In the genomic region with DNA sequence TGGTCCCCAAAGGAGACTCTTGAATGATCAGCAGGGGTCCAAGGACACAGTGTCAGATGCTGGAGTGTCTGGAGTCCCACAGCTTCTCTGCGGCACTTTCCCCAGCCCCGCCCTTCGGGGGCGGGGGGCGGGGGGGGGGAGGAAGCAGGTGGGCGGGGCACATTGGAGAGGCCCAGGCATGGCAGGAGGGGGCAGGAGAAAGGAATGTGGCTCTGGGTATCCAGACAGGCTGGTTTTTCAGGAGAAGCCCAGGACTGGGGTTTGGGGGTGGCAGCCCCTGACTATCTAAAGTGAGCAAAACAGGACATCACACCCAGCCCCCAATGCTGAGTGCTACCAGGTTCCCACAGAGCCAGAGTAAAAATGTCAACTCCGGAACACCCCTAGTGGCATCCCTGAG, we compare ENCODE assay signal across 11 mouse cellular contexts. TPM values are rescaled to one million over a fixed set of nuclear protein-coding genes. Genes with fewer than 3 reads are reported as not detected.
DNase-seq lines count a peak whose midpoint lies in the region; ATAC-seq lines count a peak whose summit lies in the region.
"Had no signal": no experiment of that assay in that cellular context is flagged by ENCODE, and none has a peak within 500 bp of the region (broad histone marks: within the 10 kb centered on the region; RNA-seq: fewer than 3 reads in every experiment).

No protein-coding gene starts in this region.

- DNase-seq in heart, adult 11 months: no peak
- peak; percentile 74 for DNase-seq in intestine, embryonic 14.5 days (ENCODE audit: low spot score)
- no peak for DNase-seq in ovary, adult 18-20 months (ENCODE audit: low spot score)
- no peak for DNase-seq in cerebellum, adult 11 months
- DNase-seq: cerebellum, postnatal 36 days; right cerebral cortex, postnatal 4 days had no signal

- 0 out of 2 replicates have a peak overlapping the region, but pooled peaks have one; percentile 1 for H3K4me3 ChIP-seq in heart, embryonic 13.5 days
- H3K4me3 ChIP-seq in megakaryocyte, embryonic 14.5 days (replicated peaks): peak overlapping the region; percentile 65
- H3K4me3 ChIP-seq in intestine, embryonic 14.5 days (ENCODE audit: low read depth, low read length): no peak overlapping the region
- H3K4me3 ChIP-seq in stomach, embryonic 14.5 days (ENCODE audit: low read depth, low read length): no peak overlapping the region

- no peaks in the 10 kb centered on the region for H3K9me3 ChIP-seq in heart, embryonic 13.5 days
- H3K9me3 ChIP-seq in megakaryocyte, embryonic 14.5 days: no peaks in the 10 kb centered on the region
- no peaks in the 10 kb centered on the region for H3K9me3 ChIP-seq in intestine, embryonic 14.5 days (ENCODE audit: control insufficient read depth, low read length)
- H3K9me3 ChIP-seq in stomach, embryonic 14.5 days (ENCODE audit: control insufficient read depth, low read depth, low read length): no peaks in the 10 kb centered on the region

- WGBS in heart, embryonic 13.5 days: 3% methylated on average over 7 of the region's 7 CpGs
- WGBS in intestine, embryonic 14.5 days: 13% methylated on average over 7 of the region's 7 CpGs
- WGBS in stomach, embryonic 14.5 days: 4% methylated on average over 7 of the region's 7 CpGs

- H3K4me2 ChIP-seq in heart, embryonic 13.5 days: peak overlapping the region; percentile 34
- H3K4me2 ChIP-seq in intestine, embryonic 14.5 days (ENCODE audit: low read length): 0 out of 2 replicates have a peak overlapping the region, but pooled peaks have one; percentile 8
- H3K4me2 ChIP-seq in stomach, embryonic 14.5 days (replicated peaks; ENCODE audit: low read depth, low read length): 0 out of 2 replicates have a peak overlapping the region, but pooled peaks have one; percentile 5

- ATAC-seq in heart, embryonic 13.5 days (ENCODE audit: extremely low read depth, insufficient number of reproducible peaks, low FRiP score, low TSS enrichment): peak; percentile 19; the same call in 1 of the 2 replicates
- no peak for ATAC-seq in megakaryocyte, adult 5-6 weeks (ENCODE audit: poor library complexity, severe bottlenecking)
- no peak for ATAC-seq in intestine, embryonic 14.5 days (replicated peaks; ENCODE audit: low FRiP score, low TSS enrichment, low read depth)
- ATAC-seq in stomach, embryonic 14.5 days (ENCODE audit: insufficient number of reproducible peaks, insufficient read depth, low FRiP score, low read depth): peak; percentile 26; the same call in 1 of the 2 replicates
- ATAC-seq: CD4-positive, CD25-positive, alpha-beta regulatory T cell, adult 4 months had no signal

- H3K9ac ChIP-seq in heart, embryonic 13.5 days: peak overlapping the region; percentile 44
- H3K9ac ChIP-seq in intestine, embryonic 14.5 days (ENCODE audit: low read length): no peak overlapping the region
- no peak overlapping the region for H3K9ac ChIP-seq in stomach, embryonic 14.5 days (replicated peaks; ENCODE audit: low read depth, low read length)

- peaks cover 93% of the 10 kb centered on the region for H3K4me1 ChIP-seq in heart, embryonic 13.5 days
- H3K4me1 ChIP-seq in megakaryocyte, embryonic 14.5 days: peaks cover 96% of the 10 kb centered on the region
- H3K4me1 ChIP-seq in intestine, embryonic 14.5 days (replicated peaks; ENCODE audit: control insufficient read depth, insufficient read depth, low read length): peaks cover 36% of the 10 kb centered on the region
- peaks cover 24% of the 10 kb centered on the region for H3K4me1 ChIP-seq in stomach, embryonic 14.5 days (ENCODE audit: control insufficient read depth, insufficient read depth, low read length)

- no peaks in the 10 kb centered on the region for H3K27me3 ChIP-seq in heart, embryonic 13.5 days (replicated peaks)
- no peaks in the 10 kb centered on the region for H3K27me3 ChIP-seq in megakaryocyte, embryonic 14.5 days (replicated peaks)
- H3K27me3 ChIP-seq in intestine, embryonic 14.5 days (replicated peaks; ENCODE audit: control insufficient read depth, insufficient read depth, low read length): no peaks in the 10 kb centered on the region
- no peaks in the 10 kb centered on the region for H3K27me3 ChIP-seq in stomach, embryonic 14.5 days (ENCODE audit: control insufficient read depth, insufficient read depth, low read length)

- H3K36me3 ChIP-seq in heart, embryonic 13.5 days: no peaks in the 10 kb centered on the region
- H3K36me3 ChIP-seq in megakaryocyte, embryonic 14.5 days (replicated peaks; ENCODE audit: low read length): peaks cover 78% of the 10 kb centered on the region
- no peaks in the 10 kb centered on the region for H3K36me3 ChIP-seq in intestine, embryonic 14.5 days (ENCODE audit: control insufficient read depth, insufficient read depth, low read length)
- no peaks in the 10 kb centered on the region for H3K36me3 ChIP-seq in stomach, embryonic 14.5 days (ENCODE audit: control insufficient read depth, insufficient read depth, low read length)

- H3K27ac ChIP-seq in heart, embryonic 13.5 days (replicated peaks): peak overlapping the region; percentile 40; the same call in 1 of the 2 replicates
- H3K27ac ChIP-seq in intestine, embryonic 14.5 days (ENCODE audit: low read depth): no peak overlapping the region
- peak overlapping the region; percentile 69; the same call in 1 of the 2 replicates for H3K27ac ChIP-seq in stomach, embryonic 14.5 days (ENCODE audit: low read length)

RNA-seq across cellular contexts. Expression of a gene that starts 8.1 kb away (rescaled TPM):
- polyA plus RNA-seq in heart, embryonic 13.5 days (2015; fragmentation: Nextera tagmentation; extraction: Ambion mirVana): 9.1 and 10.1 TPM in 2 replicates
- 151 and 347 TPM in 2 replicates for polyA plus RNA-seq in megakaryocyte, embryonic 14.5 days (2012; ENCODE audit: insufficient read depth, low replicate concordance)
- 32.4 and 33.0 TPM in 2 replicates for total RNA-seq in megakaryocyte, adult 5-6 weeks (2015)
- total RNA-seq in megakaryocyte, adult 5-6 weeks (2017): 41.9 and 46.7 TPM in 2 replicates
- 14.1 TPM in 2 replicates for polyA plus RNA-seq in intestine, embryonic 14.5 days (2014; fragmentation: Nextera tagmentation; extraction: Ambion mirVana)
- 13.2 and 15.7 TPM in 2 replicates for polyA plus RNA-seq in stomach, embryonic 14.5 days (2014; fragmentation: Nextera tagmentation; extraction: Ambion mirVana)

RNA-seq across cellular contexts. Expression of a gene that starts 18.3 kb away (rescaled TPM):
- polyA plus RNA-seq in heart, embryonic 13.5 days (2015; fragmentation: Nextera tagmentation; extraction: Ambion mirVana): 12.0 and 13.0 TPM in 2 replicates
- polyA plus RNA-seq in megakaryocyte, embryonic 14.5 days (2012; ENCODE audit: insufficient read depth, low replicate concordance): 153 and 200 TPM in 2 replicates
- total RNA-seq in megakaryocyte, adult 5-6 weeks (2015): 58.0 and 60.7 TPM in 2 replicates
- total RNA-seq in megakaryocyte, adult 5-6 weeks (2017): 142 and 146 TPM in 2 replicates
- polyA plus RNA-seq in intestine, embryonic 14.5 days (2014; fragmentation: Nextera tagmentation; extraction: Ambion mirVana): 27.0 and 27.5 TPM in 2 replicates
- 25.2 and 25.9 TPM in 2 replicates for polyA plus RNA-seq in stomach, embryonic 14.5 days (2014; fragmentation: Nextera tagmentation; extraction: Ambion mirVana)

RNA-seq across cellular contexts. Expression of a gene that starts 41.2 kb away (rescaled TPM):
- polyA plus RNA-seq in heart, embryonic 13.5 days (2015; fragmentation: Nextera tagmentation; extraction: Ambion mirVana): 808 and 893 TPM in 2 replicates
- polyA plus RNA-seq in megakaryocyte, embryonic 14.5 days (2012; ENCODE audit: insufficient read depth, low replicate concordance): 1,192 and 1,533 TPM in 2 replicates
- total RNA-seq in megakaryocyte, adult 5-6 weeks (2015): 161 and 162 TPM in 2 replicates
- 31.0 and 34.7 TPM in 2 replicates for total RNA-seq in megakaryocyte, adult 5-6 weeks (2017)
- 590 and 627 TPM in 2 replicates for polyA plus RNA-seq in intestine, embryonic 14.5 days (2014; fragmentation: Nextera tagmentation; extraction: Ambion mirVana)
- 481 and 531 TPM in 2 replicates for polyA plus RNA-seq in stomach, embryonic 14.5 days (2014; fragmentation: Nextera tagmentation; extraction: Ambion mirVana)

RNA-seq across cellular contexts. Expression of a gene that starts 43.4 kb away (rescaled TPM):
- polyA plus RNA-seq in heart, embryonic 13.5 days (2015; fragmentation: Nextera tagmentation; extraction: Ambion mirVana): 1.6 and 2.5 TPM in 2 replicates
- polyA plus RNA-seq in megakaryocyte, embryonic 14.5 days (2012; ENCODE audit: insufficient read depth, low replicate concordance): 4.8 and 11.7 TPM in 2 replicates
- 1.6 and 2.2 TPM in 2 replicates for total RNA-seq in megakaryocyte, adult 5-6 weeks (2015)
- total RNA-seq in megakaryocyte, adult 5-6 weeks (2017): 1.4 TPM in 1 of 2 replicates, not detected in the other
- polyA plus RNA-seq in intestine, embryonic 14.5 days (2014; fragmentation: Nextera tagmentation; extraction: Ambion mirVana): 7.1 and 8.5 TPM in 2 replicates
- 7.5 and 10.1 TPM in 2 replicates for polyA plus RNA-seq in stomach, embryonic 14.5 days (2014; fragmentation: Nextera tagmentation; extraction: Ambion mirVana)

RNA-seq across cellular contexts. Expression of a gene that starts 50.3 kb away (rescaled TPM):
- polyA plus RNA-seq in heart, embryonic 13.5 days (2015; fragmentation: Nextera tagmentation; extraction: Ambion mirVana): 691 and 741 TPM in 2 replicates
- 3,942 and 9,172 TPM in 2 replicates for polyA plus RNA-seq in megakaryocyte, embryonic 14.5 days (2012; ENCODE audit: insufficient read depth, low replicate concordance)
- total RNA-seq in megakaryocyte, adult 5-6 weeks (2015): 259 and 303 TPM in 2 replicates
- 375 and 378 TPM in 2 replicates for total RNA-seq in megakaryocyte, adult 5-6 weeks (2017)
- 607 and 623 TPM in 2 replicates for polyA plus RNA-seq in intestine, embryonic 14.5 days (2014; fragmentation: Nextera tagmentation; extraction: Ambion mirVana)
- polyA plus RNA-seq in stomach, embryonic 14.5 days (2014; fragmentation: Nextera tagmentation; extraction: Ambion mirVana): 434 and 466 TPM in 2 replicates

Comparison
In these comparisons a context has a peak if more than half of its experiments do, and no peak if none do; other contexts are left out.
1. ATAC-seq: peak in heart, embryonic 13.5 days (single experiment) and stomach, embryonic 14.5 days (single experiment); none in megakaryocyte, adult 5-6 weeks (single experiment) and intestine, embryonic 14.5 days (single experiment).
2. H3K4me3 ChIP-seq: peak in heart, embryonic 13.5 days (single experiment) and megakaryocyte, embryonic 14.5 days (single experiment); none in intestine, embryonic 14.5 days (single experiment) and stomach, embryonic 14.5 days (single experiment).
3. Peak in every context shown above with its lines, with median percentiles within 50 percentile points of each other: H3K4me2 ChIP-seq.